In genomic region chr10:71284511-71285125, GRCm38 (mm10) we compare ENCODE assay signal across 8 mouse cellular contexts. TPM values are rescaled to one million over a fixed set of nuclear protein-coding genes. Genes with fewer than 3 reads are reported as not detected.
DNase-seq lines count a peak whose midpoint lies in the region; ATAC-seq and TF ChIP-seq lines count a peak whose summit lies in the region.

No protein-coding gene starts in this region.

- H3K4me3 ChIP-seq in lung, embryonic 15.5 days: peak overlapping the region; percentile 98
- peak overlapping the region; percentile 74 to 78 for H3K4me3 ChIP-seq in liver, embryonic 14.5 days (ENCODE audit: insufficient read depth in 1 of 2, low read depth in 2 of 2, low read length in 2 of 2)

- CTCF ChIA-PET in Patski (lab: Charles Lee): no interaction called here

- peak overlapping the region; percentile 92 for H3K9ac ChIP-seq in lung, embryonic 15.5 days
- peak overlapping the region; percentile 51 for H3K9ac ChIP-seq in liver, embryonic 14.5 days (replicated peaks)

- WGBS in lung, embryonic 15.5 days: under 1% methylated on average over 41 of the region's 41 CpGs
- WGBS in liver, embryonic 14.5 days (ENCODE audit: insufficient replicate concordance): under 1% methylated on average over 41 of the region's 41 CpGs

- in situ Hi-C loops in Patski (cut with MboI; ENCODE audit: low pct_unique_long_range_greater_than_20kb): no loop called here

- peak overlapping the region; percentile 84 for H3K4me2 ChIP-seq in lung, embryonic 15.5 days
- peak overlapping the region; percentile 73 for H3K4me2 ChIP-seq in liver, embryonic 14.5 days (ENCODE audit: low read depth)

- H3K27me3 ChIP-seq in lung, embryonic 15.5 days: no peaks in the 10 kb centered on the region; the same call in 1 of the 2 replicates
- no peaks in the 10 kb centered on the region for H3K27me3 ChIP-seq in Patski
- H3K27me3 ChIP-seq in liver, embryonic 14.5 days (ENCODE audit: control insufficient read depth, insufficient read depth, low read length): no peaks in the 10 kb centered on the region

- H3K4me1 ChIP-seq in lung, embryonic 15.5 days: peaks cover 11% of the 10 kb centered on the region; the same call in 1 of the 2 replicates
- H3K4me1 ChIP-seq in liver, embryonic 14.5 days (replicated peaks; ENCODE audit: control insufficient read depth in 2 of 2, insufficient read depth in 2 of 2, low read length in 1 of 2): peaks cover 0 to 5% of the 10 kb centered on the region in 2 experiments; a peak in 2 of 4 replicates

- no peak for TF ChIP-seq EP300 in liver, embryonic 14.5 days (IDR thresholded peaks at IDR 0.05; ENCODE audit: low read depth)

- peak; percentile 78 for ATAC-seq in lung, embryonic 15.5 days (ENCODE audit: borderline replicate concordance, extremely low read depth, low FRiP score, low TSS enrichment)
- peak; percentile 42 for ATAC-seq in Patski
- ATAC-seq in liver, embryonic 14.5 days (ENCODE audit: insufficient read depth): peak; percentile 67

- no peak for DNase-seq in lung, postnatal 36 days
- DNase-seq in Patski (ENCODE audit: low read depth, low spot score): no peak
- DNase-seq in fibroblast of lung, adult 2 months (ENCODE audit: low read depth): peak; percentile 10
- peak; percentile 39 for DNase-seq in heart, postnatal 4 days
- no peak for DNase-seq in liver, embryonic 14.5 days (ENCODE audit: low read depth in 3 of 3, low spot score in 3 of 3)
- peak; percentile 23 to 25 for DNase-seq in right cerebral cortex, adult 2 months (ENCODE audit: low spot score in 2 of 2)
- no peak for DNase-seq in cerebellum, postnatal 25 days

- H3K36me3 ChIP-seq in lung, embryonic 15.5 days: no peaks in the 10 kb centered on the region
- H3K36me3 ChIP-seq in liver, embryonic 14.5 days (replicated peaks; ENCODE audit: control insufficient read depth, insufficient read depth, low read depth): no peaks in the 10 kb centered on the region

- H3K27ac ChIP-seq in lung, embryonic 15.5 days: peak overlapping the region; percentile 2; the same call in 1 of the 2 replicates
- H3K27ac ChIP-seq in liver, embryonic 14.5 days: no peak overlapping the region

- no peak for TF ChIP-seq CTCF in Patski (IDR thresholded peaks at IDR 0.05)
- TF ChIP-seq CTCF in liver, embryonic 14.5 days (IDR thresholded peaks at IDR 0.05; ENCODE audit: low read depth): no peak

- POLR2A ChIA-PET in Patski (lab: Charles Lee): interaction anchor here (1.2 kb wide), 1 partner anchor 35 kb away, joined by 6 read pairs; no protein-coding TSS in a partner anchor

- H3K9me3 ChIP-seq in lung, embryonic 15.5 days: no peaks in the 10 kb centered on the region
- no peaks in the 10 kb centered on the region for H3K9me3 ChIP-seq in liver, embryonic 14.5 days (ENCODE audit: control insufficient read depth, low read length)

RNA-seq across cellular contexts. Expression of gene Ube2d1, which starts 0.4 kb away (rescaled TPM):
- 51.0 and 53.5 TPM in 2 replicates for polyA plus RNA-seq in lung, embryonic 15.5 days (2015; fragmentation: Nextera tagmentation; extraction: Ambion mirVana)
- polyA plus RNA-seq in Patski (2021): 53.4 TPM
- 10 to 100 TPM; 42.6 to 43.5 TPM for total RNA-seq in heart, postnatal 4 days (2021)
- 6.9 and 7.3 TPM in 2 replicates for polyA plus RNA-seq in liver, embryonic 14.5 days (2012; rRNA removed)
- polyA plus RNA-seq in liver, embryonic 14.5 days (2014; fragmentation: Nextera tagmentation; extraction: Ambion mirVana): 6.8 and 7.0 TPM in 2 replicates

RNA-seq across cellular contexts. Expression of gene Tfam, which starts 46.5 kb away (rescaled TPM):
- polyA plus RNA-seq in lung, embryonic 15.5 days (2015; fragmentation: Nextera tagmentation; extraction: Ambion mirVana): 67.9 and 68.6 TPM in 2 replicates
- 75.9 TPM for polyA plus RNA-seq in Patski (2021)
- 10 to 100 TPM; 59.3 to 59.6 TPM for total RNA-seq in heart, postnatal 4 days (2021)
- 7.2 and 14.4 TPM in 2 replicates for polyA plus RNA-seq in liver, embryonic 14.5 days (2012; rRNA removed)
- polyA plus RNA-seq in liver, embryonic 14.5 days (2014; fragmentation: Nextera tagmentation; extraction: Ambion mirVana): 31.1 and 33.2 TPM in 2 replicates

Comparison
In these comparisons a context has a peak if more than half of its experiments do, and no peak if none do; other contexts are left out.
1. DNase-seq: peak in fibroblast of lung, adult 2 months (single experiment), heart, postnatal 4 days (single experiment) and right cerebral cortex, adult 2 months (2 of 2); none in lung, postnatal 36 days (single experiment), Patski (single experiment), liver, embryonic 14.5 days (0 of 3) and cerebellum, postnatal 25 days (0 of 2).
2. Peak in every context shown above with its lines, with median percentiles within 50 percentile points of each other: ATAC-seq.